Mouse (Mus musculus): ENCODE measurements around the gene Gabrb3. TPM values are rescaled to one million over a fixed set of nuclear protein-coding genes. Genes with fewer than 3 reads are reported as not detected.
"Not testable (repeated sequence)": the region's sequence is repeated elsewhere in the genome, so short reads cannot be mapped to it uniquely, and the experiment has no call there.

Gene Gabrb3
- polyA plus RNA-seq, 1 experiment from 2014 or later: 74.4 TPM

- H3K4me2 ChIP-seq (replicated peaks): no peak overlapping the region
- ATAC-seq (ENCODE audit: low FRiP score): peak; percentile 53
- H3K4me3 ChIP-seq (replicated peaks; ENCODE audit: low read length): no peak overlapping the region
- peak overlapping the region; percentile 57; the same call in 1 of the 2 replicates for H3K27ac ChIP-seq
- H3K27me3 ChIP-seq (ENCODE audit: control insufficient read depth, insufficient read depth, low read length): no peaks in the 10 kb centered on the region
- H3K9ac ChIP-seq: no peak overlapping the region
- DNase-seq (ENCODE audit: low spot score): peak; percentile 46
- no peaks in the 10 kb centered on the region for H3K36me3 ChIP-seq (replicated peaks; ENCODE audit: control insufficient read depth, insufficient read depth)
- 74% methylated on average over 7 of the region's 7 CpGs for WGBS
- no peaks in the 10 kb centered on the region for H3K9me3 ChIP-seq (ENCODE audit: control insufficient read depth, low read length)
- no peaks in the 10 kb centered on the region for H3K4me1 ChIP-seq (replicated peaks; ENCODE audit: control insufficient read depth, insufficient read depth, low read length)
These were observed 287.7 kb downstream of the Gabrb3 start for GRCm38 (mm10) chr7:57706976-57707740.

DNA sequence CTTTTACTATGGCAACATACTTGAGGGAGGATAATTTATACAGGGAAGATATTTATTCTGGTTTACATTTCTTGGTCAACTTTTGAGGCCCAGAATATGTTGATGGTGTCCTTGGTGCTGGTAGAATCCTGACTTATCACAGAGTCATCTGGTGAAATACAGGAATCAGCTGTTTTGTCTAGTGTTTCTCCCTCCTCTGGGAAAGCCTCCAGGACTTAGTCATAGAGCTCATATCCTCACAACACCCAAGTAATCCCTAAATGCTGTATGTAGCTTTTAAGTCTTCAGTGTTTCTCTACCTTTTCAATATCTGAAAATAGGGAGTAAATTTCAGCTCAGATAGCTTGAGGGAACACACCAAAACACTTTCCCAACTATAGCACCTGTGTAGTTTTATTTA lies 292.2 kb downstream of the Gabrb3 start:
- Histone ChIP-seq H3K27me3 (ENCODE audit: control insufficient read depth, insufficient read depth, low read length) (no peaks in the 10 kb centered on the region), H3K4me3 (replicated peaks; ENCODE audit: low read length) (no peak overlapping the region), H3K9me3 (ENCODE audit: control insufficient read depth, low read length) (no peaks in the 10 kb centered on the region), H3K4me2 (replicated peaks) (no peak overlapping the region), H3K36me3 (replicated peaks; ENCODE audit: control insufficient read depth, insufficient read depth) (no peaks in the 10 kb centered on the region), H3K9ac (no peak overlapping the region), H3K4me1 (replicated peaks; ENCODE audit: control insufficient read depth, insufficient read depth, low read length) (no peaks in the 10 kb centered on the region), H3K27ac (no peak overlapping the region)
- ATAC-seq (ENCODE audit: low FRiP score) (no peak), DNase-seq (ENCODE audit: low spot score) (no peak)

DNA sequence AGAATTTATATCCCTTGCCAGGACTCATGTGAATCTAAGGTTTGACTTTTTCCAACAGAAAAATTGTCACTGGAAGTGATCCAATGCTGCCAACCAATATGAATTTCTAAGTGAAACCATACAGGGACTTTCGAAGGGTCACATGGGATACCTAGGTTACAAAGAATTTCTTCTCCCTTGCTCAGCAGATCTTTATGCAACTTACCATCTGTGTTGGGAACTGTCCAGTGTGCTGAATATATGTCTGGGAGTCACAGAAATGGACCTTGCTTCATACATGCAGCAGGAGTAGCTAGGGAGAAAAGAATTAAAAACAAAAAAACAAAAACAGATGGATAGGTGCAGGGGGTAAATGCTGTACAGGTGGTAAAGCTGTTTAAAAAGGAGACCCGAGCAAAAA lies 327.3 kb downstream of the Gabrb3 start:
- 90% methylated on average over 2 of the region's 2 CpGs for WGBS
- H3K9ac ChIP-seq: no peak overlapping the region
- no peaks in the 10 kb centered on the region for H3K27me3 ChIP-seq (ENCODE audit: control insufficient read depth, insufficient read depth, low read length)
- no peaks in the 10 kb centered on the region for H3K36me3 ChIP-seq (replicated peaks; ENCODE audit: control insufficient read depth, insufficient read depth)
- no peak overlapping the region for H3K4me3 ChIP-seq (replicated peaks; ENCODE audit: low read length)
- no peak overlapping the region for H3K27ac ChIP-seq
- ATAC-seq (ENCODE audit: low FRiP score): no peak
- no peaks in the 10 kb centered on the region for H3K9me3 ChIP-seq (ENCODE audit: control insufficient read depth, low read length)
- no peak overlapping the region for H3K4me2 ChIP-seq (replicated peaks)
- no peak for DNase-seq (ENCODE audit: low spot score)
- H3K4me1 ChIP-seq (replicated peaks; ENCODE audit: control insufficient read depth, insufficient read depth, low read length): no peaks in the 10 kb centered on the region

DNA sequence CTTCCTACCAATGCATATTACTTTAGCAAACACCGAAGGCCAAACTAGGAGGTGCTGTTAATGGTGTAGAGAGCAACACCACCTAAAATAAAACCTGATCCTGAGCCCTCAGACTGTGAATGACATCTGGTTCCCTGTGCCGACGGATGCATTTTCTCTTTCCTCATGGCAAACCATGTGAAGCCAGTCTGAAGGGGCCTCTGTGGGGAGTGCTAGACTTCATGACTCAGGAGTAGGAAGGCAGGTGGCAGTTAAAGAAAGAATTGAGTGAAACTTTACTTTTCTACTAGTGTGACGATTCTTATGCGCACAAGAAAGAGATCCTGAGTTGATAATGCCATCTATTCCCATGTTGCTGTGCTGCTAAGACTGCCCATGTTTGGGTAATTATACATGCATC lies 341.0 kb downstream of the Gabrb3 start:
- ATAC-seq (ENCODE audit: low FRiP score) (no peak), DNase-seq (ENCODE audit: low spot score) (no peak)
- no peak overlapping the region for H3K27ac ChIP-seq
- H3K36me3 ChIP-seq (replicated peaks; ENCODE audit: control insufficient read depth, insufficient read depth): no peaks in the 10 kb centered on the region
- no peak overlapping the region for H3K9ac ChIP-seq
- no peak overlapping the region for H3K4me2 ChIP-seq (replicated peaks)
- H3K27me3 ChIP-seq (ENCODE audit: control insufficient read depth, insufficient read depth, low read length): no peaks in the 10 kb centered on the region
- WGBS: 88% methylated on average over 5 of the region's 5 CpGs
- no peaks in the 10 kb centered on the region for H3K9me3 ChIP-seq (ENCODE audit: control insufficient read depth, low read length)
- no peak overlapping the region for H3K4me3 ChIP-seq (replicated peaks; ENCODE audit: low read length)
- no peaks in the 10 kb centered on the region for H3K4me1 ChIP-seq (replicated peaks; ENCODE audit: control insufficient read depth, insufficient read depth, low read length)

DNA sequence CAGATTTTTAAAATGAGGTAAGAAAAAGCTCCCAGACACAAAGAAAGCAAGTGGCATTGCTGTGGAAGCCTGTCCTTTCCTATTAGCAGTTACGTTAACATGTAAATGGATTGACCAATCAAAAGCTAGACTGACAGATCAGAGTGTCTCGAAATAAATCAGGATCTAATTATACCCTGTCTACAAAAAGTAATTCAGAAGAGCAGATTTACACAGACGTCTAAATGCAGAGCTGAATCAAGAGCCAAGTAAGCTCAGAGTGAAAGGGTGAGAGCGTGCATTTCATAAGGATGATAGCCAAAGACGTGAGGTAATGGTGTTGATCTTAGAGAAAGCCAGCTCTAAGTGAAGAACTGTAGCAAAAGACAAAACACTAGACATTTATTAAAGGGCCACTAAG lies 359.3 kb downstream of the Gabrb3 start:
- ATAC-seq (ENCODE audit: low FRiP score) (no peak), DNase-seq (ENCODE audit: low spot score) (no peak)
- Histone ChIP-seq H3K27me3 (ENCODE audit: control insufficient read depth, insufficient read depth, low read length) (no peaks in the 10 kb centered on the region), H3K4me1 (replicated peaks; ENCODE audit: control insufficient read depth, insufficient read depth, low read length) (no peaks in the 10 kb centered on the region), H3K9ac (no peak overlapping the region), H3K27ac (no peak overlapping the region), H3K36me3 (replicated peaks; ENCODE audit: control insufficient read depth, insufficient read depth) (no peaks in the 10 kb centered on the region), H3K4me3 (replicated peaks; ENCODE audit: low read length) (no peak overlapping the region), H3K9me3 (ENCODE audit: control insufficient read depth, low read length) (no peaks in the 10 kb centered on the region), H3K4me2 (replicated peaks) (no peak overlapping the region)
- 65% methylated on average over 5 of the region's 5 CpGs for WGBS

- 63% methylated on average over 2 of the region's 2 CpGs for WGBS
- not testable (repeated sequence) for ATAC-seq (ENCODE audit: low FRiP score); H3K4me1 ChIP-seq (replicated peaks; ENCODE audit: control insufficient read depth, insufficient read depth, low read length); H3K9ac ChIP-seq; H3K27ac ChIP-seq; H3K4me3 ChIP-seq (replicated peaks; ENCODE audit: low read length); DNase-seq (ENCODE audit: low spot score); H3K4me2 ChIP-seq (replicated peaks); H3K27me3 ChIP-seq (ENCODE audit: control insufficient read depth, insufficient read depth, low read length); H3K9me3 ChIP-seq (ENCODE audit: control insufficient read depth, low read length); H3K36me3 ChIP-seq (replicated peaks; ENCODE audit: control insufficient read depth, insufficient read depth)
These were observed 366.6 kb downstream of the Gabrb3 start for GRCm38 (mm10) chr7:57786102-57786501.

- no peak overlapping the region for H3K9ac ChIP-seq
- WGBS: 80% methylated on average over 2 of the region's 2 CpGs
- no peak for DNase-seq (ENCODE audit: low spot score)
These were observed 368.0 kb downstream of the Gabrb3 start for GRCm38 (mm10) chr7:57787520-57787919.

DNA sequence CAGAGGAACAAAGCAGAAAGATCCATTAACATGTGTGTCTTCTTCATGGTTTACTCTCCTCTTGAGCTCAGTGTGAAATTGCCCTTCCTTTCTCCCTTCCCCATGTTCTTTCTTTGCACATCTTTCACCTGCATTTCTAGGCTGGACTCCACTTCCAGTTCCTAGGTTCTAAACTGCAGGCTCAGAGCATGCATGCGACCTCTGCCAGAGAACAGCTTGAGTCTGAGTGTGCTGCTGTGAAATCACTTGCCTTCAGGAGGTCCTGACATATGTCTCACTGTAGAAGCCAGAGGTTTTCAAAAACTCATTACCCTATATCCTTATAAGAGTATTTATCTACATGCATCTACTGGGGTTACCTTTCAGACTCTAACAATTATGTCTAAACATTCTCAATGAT lies 383.8 kb downstream of the Gabrb3 start:
- Histone ChIP-seq H3K4me1 (replicated peaks; ENCODE audit: control insufficient read depth, insufficient read depth, low read length) (no peaks in the 10 kb centered on the region), H3K4me2 (replicated peaks) (no peak overlapping the region), H3K36me3 (replicated peaks; ENCODE audit: control insufficient read depth, insufficient read depth) (peaks cover 6% of the 10 kb centered on the region; the same call in 1 of the 2 replicates), H3K27ac (no peak overlapping the region), H3K9me3 (ENCODE audit: control insufficient read depth, low read length) (no peaks in the 10 kb centered on the region), H3K27me3 (ENCODE audit: control insufficient read depth, insufficient read depth, low read length) (no peaks in the 10 kb centered on the region), H3K4me3 (replicated peaks; ENCODE audit: low read length) (no peak overlapping the region), H3K9ac (no peak overlapping the region)
- DNase-seq (ENCODE audit: low spot score): no peak
- 79% methylated on average over 1 of the region's 1 CpGs for WGBS
- no peak for ATAC-seq (ENCODE audit: low FRiP score)

More at GRCm38 (mm10) chr7:57787520-57787919, 368.0 kb downstream of the Gabrb3 start:
- H3K27ac ChIP-seq: no peak overlapping the region
- no peaks in the 10 kb centered on the region for H3K4me1 ChIP-seq (replicated peaks; ENCODE audit: control insufficient read depth, insufficient read depth, low read length)
- no peaks in the 10 kb centered on the region for H3K27me3 ChIP-seq (ENCODE audit: control insufficient read depth, insufficient read depth, low read length)
- no peaks in the 10 kb centered on the region for H3K9me3 ChIP-seq (ENCODE audit: control insufficient read depth, low read length)
- no peak for ATAC-seq (ENCODE audit: low FRiP score)
- peaks cover under 1% of the 10 kb centered on the region; the same call in 1 of the 2 replicates for H3K36me3 ChIP-seq (replicated peaks; ENCODE audit: control insufficient read depth, insufficient read depth)
- no peak overlapping the region for H3K4me2 ChIP-seq (replicated peaks)
- H3K4me3 ChIP-seq (replicated peaks; ENCODE audit: low read length): no peak overlapping the region

GRCm38 (mm10) chr7:57813716-57814115 lies 394.2 kb downstream of the Gabrb3 start:
- H3K9ac ChIP-seq: no peak overlapping the region
- H3K4me3 ChIP-seq (replicated peaks; ENCODE audit: low read length): no peak overlapping the region
- H3K36me3 ChIP-seq (replicated peaks; ENCODE audit: control insufficient read depth, insufficient read depth): peaks cover 17% of the 10 kb centered on the region
- H3K4me2 ChIP-seq (replicated peaks): no peak overlapping the region
- H3K4me1 ChIP-seq (replicated peaks; ENCODE audit: control insufficient read depth, insufficient read depth, low read length): no peaks in the 10 kb centered on the region
- ATAC-seq (ENCODE audit: low FRiP score) (no peak), DNase-seq (ENCODE audit: low spot score) (no peak)
- H3K27me3 ChIP-seq (ENCODE audit: control insufficient read depth, insufficient read depth, low read length): no peaks in the 10 kb centered on the region
- 11% methylated on average over 1 of the region's 1 CpGs for WGBS
- H3K9me3 ChIP-seq (ENCODE audit: control insufficient read depth, low read length): no peaks in the 10 kb centered on the region
- H3K27ac ChIP-seq: no peak overlapping the region

Measured in hindbrain, embryonic 14.5 days (tissue).